ENCODE assay signal across 9 mouse cellular contexts in the genomic region with DNA sequence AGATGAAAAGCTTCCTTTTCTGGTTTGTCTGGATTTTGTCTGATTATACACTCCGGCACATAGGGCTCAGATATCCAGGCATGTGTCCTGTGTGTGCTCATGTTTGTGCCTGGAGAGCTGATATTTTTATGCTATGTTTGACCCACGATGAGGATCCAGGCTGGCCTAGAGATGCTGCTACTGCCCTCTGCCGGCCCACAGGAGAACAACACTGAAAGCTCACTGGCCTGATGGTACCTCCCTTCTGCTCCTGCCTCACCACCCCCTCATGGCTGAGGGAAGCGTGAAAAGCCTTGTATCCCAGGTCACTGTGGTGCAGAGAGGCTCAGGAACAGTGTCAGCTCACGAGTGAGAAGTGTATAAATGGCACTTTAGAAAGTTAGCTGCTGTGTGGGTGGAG. TPM values are rescaled to one million over a fixed set of nuclear protein-coding genes. Genes with fewer than 3 reads are reported as not detected.
DNase-seq lines count a peak whose midpoint lies in the region; ATAC-seq and TF ChIP-seq lines count a peak whose summit lies in the region.
"Had no signal": no experiment of that assay in that cellular context is flagged by ENCODE, and none has a peak within 500 bp of the region (broad histone marks: within the 10 kb centered on the region; RNA-seq: fewer than 3 reads in every experiment).

No protein-coding gene starts in this region.

- H3K4me1 ChIP-seq in E14TG2a.4 (replicated peaks; ENCODE audit: low read depth, low read length) = peaks cover 36% of the 10 kb centered on the region
- no peaks in the 10 kb centered on the region for H3K4me1 ChIP-seq in lung, embryonic 15.5 days

- H3K36me3 ChIP-seq in E14TG2a.4 (ENCODE audit: insufficient read depth, low read length) = no peaks in the 10 kb centered on the region
- H3K36me3 ChIP-seq in lung, embryonic 15.5 days = no peaks in the 10 kb centered on the region

- intact Hi-C loops in heart, postnatal 25 days (cut with DNase I) = loop anchor here (2.0 kb wide), 1 partner anchor 127 kb away; no protein-coding TSS in a partner anchor

- H3K4me3 ChIP-seq in E14TG2a.4 (replicated peaks; ENCODE audit: low read length) = no peak overlapping the region
- H3K4me3 ChIP-seq in lung, embryonic 15.5 days = no peak overlapping the region

- 4% methylated on average over 5 of the region's 5 CpGs for WGBS in lung, embryonic 15.5 days

- DNase-seq in brain, adult 2 months (ENCODE audit: low read depth, low spot score) = peak; percentile 89
- DNase-seq in heart, postnatal 25 days (ENCODE audit: low spot score) = peak; percentile 69
- DNase-seq in layer of hippocampus, adult 8-10 months (ENCODE audit: low spot score in 2 of 2) = peak; percentile 72 to 83
- DNase-seq in ovary, adult 18-20 months (ENCODE audit: low spot score) = peak; percentile 53
- peak; percentile 67 for DNase-seq in thymus, postnatal 0 days (ENCODE audit: low spot score)

- H3K27me3 ChIP-seq in E14TG2a.4 (ENCODE audit: insufficient read depth, low read length) = no peaks in the 10 kb centered on the region
- no peaks in the 10 kb centered on the region for H3K27me3 ChIP-seq in lung, embryonic 15.5 days

- no peak overlapping the region for H3K9ac ChIP-seq in lung, embryonic 15.5 days

- peak; percentile 93 for TF ChIP-seq CTCF in E14TG2a.4 (conservative IDR thresholded peaks at IDR 0.05; ENCODE audit: low read length)

- ATAC-seq in erythroid progenitor cell, adult 5-6 weeks (replicated peaks; ENCODE audit: low FRiP score, poor library complexity, severe bottlenecking) = peak; percentile 77
- ATAC-seq in lung, embryonic 15.5 days (ENCODE audit: borderline replicate concordance, extremely low read depth, low FRiP score, low TSS enrichment) = peak; percentile 61; the same call in 1 of the 2 replicates

- no peak overlapping the region for H3K27ac ChIP-seq in lung, embryonic 15.5 days
- H3K27ac ChIP-seq: macrophage had no signal

- H3K9me3 ChIP-seq in E14TG2a.4 (ENCODE audit: low read length) = no peaks in the 10 kb centered on the region
- H3K9me3 ChIP-seq in lung, embryonic 15.5 days = no peaks in the 10 kb centered on the region

- no peak overlapping the region for H3K4me2 ChIP-seq in lung, embryonic 15.5 days

RNA-seq across cellular contexts. Expression of gene Ankrd2, which starts 9.6 kb away (rescaled TPM):
- not detected in 2 replicates for total RNA-seq in erythroid progenitor cell, adult 5-6 weeks (2015; ENCODE audit: low replicate concordance)
- not detected in 2 replicates for total RNA-seq in erythroid progenitor cell, adult 5-6 weeks (2017; ENCODE audit: low replicate concordance)
- not detected for total RNA-seq in heart, postnatal 25 days (2021)
- total RNA-seq in layer of hippocampus, adult 8-10 months (2022) = under 1 TPM in 2 of 4 experiments, not detected in 2; 0.30 to 0.47 TPM
- polyA plus RNA-seq in lung, embryonic 15.5 days (2015; fragmentation: Nextera tagmentation; extraction: Ambion mirVana) = 0.31 and 0.58 TPM in 2 replicates
- 0.21 TPM in 1 of 2 replicates, not detected in the other for polyA plus RNA-seq in thymus, postnatal 0 days (2015; fragmentation: Nextera tagmentation; extraction: Ambion mirVana)
- polyA plus RNA-seq: macrophage had no signal

RNA-seq across cellular contexts. Expression of gene Hoga1, which starts 19.3 kb away (rescaled TPM):
- not detected in 2 replicates for total RNA-seq in erythroid progenitor cell, adult 5-6 weeks (2015; ENCODE audit: low replicate concordance)
- not detected in 2 replicates for total RNA-seq in erythroid progenitor cell, adult 5-6 weeks (2017; ENCODE audit: low replicate concordance)
- 1 to 10 TPM; 1.1 to 1.7 TPM for total RNA-seq in heart, postnatal 25 days (2021)
- total RNA-seq in layer of hippocampus, adult 8-10 months (2022) = 10 to 100 TPM in 1 of 4 experiments, 1 to 10 TPM in 3; 7.2 to 11.6 (median 8.9) TPM
- polyA plus RNA-seq in lung, embryonic 15.5 days (2015; fragmentation: Nextera tagmentation; extraction: Ambion mirVana) = 1.0 and 1.5 TPM in 2 replicates
- 0.77 and 1.4 TPM in 2 replicates for polyA plus RNA-seq in thymus, postnatal 0 days (2015; fragmentation: Nextera tagmentation; extraction: Ambion mirVana)

RNA-seq across cellular contexts. Expression of gene 4933411K16Rik, which starts 25.9 kb away (rescaled TPM):
- total RNA-seq in erythroid progenitor cell, adult 5-6 weeks (2015; ENCODE audit: low replicate concordance) = not detected in 2 replicates
- total RNA-seq in erythroid progenitor cell, adult 5-6 weeks (2017; ENCODE audit: low replicate concordance) = not detected in 2 replicates
- total RNA-seq in heart, postnatal 25 days (2021) = not detected
- 1 to 10 TPM; 1.7 to 2.7 (median 2.1) TPM for total RNA-seq in layer of hippocampus, adult 8-10 months (2022)
- polyA plus RNA-seq in lung, embryonic 15.5 days (2015; fragmentation: Nextera tagmentation; extraction: Ambion mirVana) = not detected in 2 replicates
- not detected in 2 replicates for polyA plus RNA-seq in thymus, postnatal 0 days (2015; fragmentation: Nextera tagmentation; extraction: Ambion mirVana)

RNA-seq across cellular contexts. Expression of gene Ubtd1, which starts 44.6 kb away (rescaled TPM):
- total RNA-seq in erythroid progenitor cell, adult 5-6 weeks (2015; ENCODE audit: low replicate concordance) = 4.3 TPM in 1 of 2 replicates, not detected in the other
- total RNA-seq in erythroid progenitor cell, adult 5-6 weeks (2017; ENCODE audit: low replicate concordance) = 8.2 TPM in 1 of 2 replicates, not detected in the other
- 10 to 100 TPM; 22.3 to 23.8 TPM for total RNA-seq in heart, postnatal 25 days (2021)
- total RNA-seq in layer of hippocampus, adult 8-10 months (2022) = 10 to 100 TPM; 11.2 to 14.4 (median 13.2) TPM
- 17.2 and 17.5 TPM in 2 replicates for polyA plus RNA-seq in lung, embryonic 15.5 days (2015; fragmentation: Nextera tagmentation; extraction: Ambion mirVana)
- 15.4 and 16.0 TPM in 2 replicates for polyA plus RNA-seq in thymus, postnatal 0 days (2015; fragmentation: Nextera tagmentation; extraction: Ambion mirVana)

RNA-seq across cellular contexts. Expression of gene Mms19, which starts 45.2 kb away (rescaled TPM):
- 20.5 and 73.5 TPM in 2 replicates for total RNA-seq in erythroid progenitor cell, adult 5-6 weeks (2015; ENCODE audit: low replicate concordance)
- 10.1 and 15.4 TPM in 2 replicates for total RNA-seq in erythroid progenitor cell, adult 5-6 weeks (2017; ENCODE audit: low replicate concordance)
- total RNA-seq in heart, postnatal 25 days (2021) = 10 to 100 TPM; 13.2 to 17.2 TPM
- total RNA-seq in layer of hippocampus, adult 8-10 months (2022) = 10 to 100 TPM; 30.8 to 60.2 (median 39.4) TPM
- 29.7 and 35.3 TPM in 2 replicates for polyA plus RNA-seq in lung, embryonic 15.5 days (2015; fragmentation: Nextera tagmentation; extraction: Ambion mirVana)
- 28.0 and 31.2 TPM in 2 replicates for polyA plus RNA-seq in thymus, postnatal 0 days (2015; fragmentation: Nextera tagmentation; extraction: Ambion mirVana)
